Mouse (Mus musculus) megakaryocyte progenitor cell, adult 5-6 weeks (primary cell): ENCODE results near the gene Olfml2a. TPM values are rescaled to one million over a fixed set of nuclear protein-coding genes. Genes with fewer than 3 reads are reported as not detected.

Experiments
- ATAC-seq: replicated peaks from 2 replicates; pipeline ENCODE4 v1.8.0; 2016; ENCODE audit warnings: mild to moderate bottlenecking, moderate TSS enrichment, inconsistent platforms; ENCODE audit not compliant: poor library complexity
- total RNA-seq, 2 experiments: library from RNA; stranded (forward) in 1 of 2; stranded (reverse) in 1 of 2; fragments of 157-497, 149-512 nt in 1 of 2; fragments of 200-1000 nt in 1 of 2; gene quantifications; 2 replicates each; pipeline versions ENCODE4 v1.2.3 to v1.2.4; 2015 to 2017

Gene Olfml2a
- total RNA-seq, 2 experiments from 2014 or later, result 0.17 TPM; not detected in 1

GRCm38 (mm10) chr2:38975941-38976805 is 44.4 kb downstream of the Olfml2a start:
- no peak for ATAC-seq

- ATAC-seq, result no peak
These were observed 46.1 kb downstream of the Olfml2a start for GRCm38 (mm10) chr2:38977837-38978236.

GRCm38 (mm10) chr2:38983456-38983855 is 51.7 kb downstream of the Olfml2a start:
- peak; percentile 40; the same call in 1 of the 2 replicates for ATAC-seq

- no peak for ATAC-seq
These were observed 54.8 kb downstream of the Olfml2a start for GRCm38 (mm10) chr2:38986580-38986979.

DNA sequence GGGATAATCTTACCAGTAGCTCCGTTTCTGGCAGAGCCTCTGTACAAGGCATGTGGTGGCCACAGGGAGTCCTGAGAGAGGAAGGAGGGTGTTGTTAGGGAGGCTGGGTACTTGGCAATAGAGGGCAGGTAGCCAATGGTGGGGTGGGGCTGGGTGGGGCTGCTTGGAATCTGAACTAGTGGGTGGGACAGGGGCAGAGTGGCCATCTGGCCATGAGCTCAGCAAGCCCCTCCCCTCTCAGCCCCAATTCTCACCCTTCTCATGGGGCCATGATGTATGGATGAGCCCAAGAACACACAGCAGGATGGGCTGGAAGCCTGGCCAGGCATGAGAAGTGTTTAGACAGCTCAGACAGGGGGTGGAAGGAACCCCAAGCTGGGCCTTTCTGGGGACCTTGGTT is 55.6 kb downstream of the Olfml2a start:
- no peak for ATAC-seq

GRCm38 (mm10) chr2:38987803-38988510 is 56.2 kb downstream of the Olfml2a start:
- ATAC-seq, result no peak

GRCm38 (mm10) chr2:38988929-38989328 is 57.2 kb downstream of the Olfml2a start:
- peak; percentile 94 for ATAC-seq

DNA sequence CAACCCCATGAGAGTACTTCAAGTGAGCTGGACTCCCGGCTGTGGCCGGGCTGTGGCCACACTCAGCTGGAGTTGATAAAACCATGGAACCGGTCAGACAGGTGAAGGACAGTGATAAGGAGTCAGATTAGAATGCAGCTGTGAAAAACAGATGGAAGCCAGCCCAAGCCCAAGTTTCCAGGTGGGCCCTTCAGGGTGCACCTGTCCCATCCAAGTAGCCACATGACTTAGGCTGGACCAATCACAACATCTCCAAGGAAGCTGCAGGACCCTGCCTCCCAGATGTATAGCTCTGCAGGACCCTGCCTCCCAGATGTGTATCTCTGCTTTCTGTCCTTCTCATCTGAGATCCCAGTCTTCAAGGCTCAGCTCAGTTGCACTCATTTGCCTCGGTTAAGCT is 60.2 kb downstream of the Olfml2a start:
- no peak for ATAC-seq

DNA sequence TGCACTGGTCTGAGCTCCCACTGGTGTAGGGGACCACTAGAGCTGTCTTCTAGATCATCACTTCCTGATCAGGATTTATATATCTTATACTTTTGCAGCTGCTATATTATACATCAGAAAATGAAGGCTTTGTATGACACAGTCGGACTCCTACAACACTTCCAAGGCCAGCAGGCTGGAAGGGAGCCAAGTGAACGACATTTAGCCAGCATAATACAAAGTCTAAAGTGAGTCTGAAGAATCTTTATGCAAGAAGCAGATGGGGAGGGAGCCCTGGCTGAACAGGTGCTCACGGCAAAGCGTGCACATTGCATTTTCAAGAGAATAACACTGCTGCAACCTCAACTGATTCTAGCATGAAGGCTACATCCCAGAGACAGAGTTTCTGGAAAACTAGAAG is 60.7 kb downstream of the Olfml2a start:
- ATAC-seq, result no peak

GRCm38 (mm10) chr2:38997386-38998374 is 65.9 kb downstream of the Olfml2a start, which contains the start of gene Wdr38:
Gene Wdr38, plus strand, starts transcription at chr2:38997476.
- peak; percentile 80 for ATAC-seq

DNA sequence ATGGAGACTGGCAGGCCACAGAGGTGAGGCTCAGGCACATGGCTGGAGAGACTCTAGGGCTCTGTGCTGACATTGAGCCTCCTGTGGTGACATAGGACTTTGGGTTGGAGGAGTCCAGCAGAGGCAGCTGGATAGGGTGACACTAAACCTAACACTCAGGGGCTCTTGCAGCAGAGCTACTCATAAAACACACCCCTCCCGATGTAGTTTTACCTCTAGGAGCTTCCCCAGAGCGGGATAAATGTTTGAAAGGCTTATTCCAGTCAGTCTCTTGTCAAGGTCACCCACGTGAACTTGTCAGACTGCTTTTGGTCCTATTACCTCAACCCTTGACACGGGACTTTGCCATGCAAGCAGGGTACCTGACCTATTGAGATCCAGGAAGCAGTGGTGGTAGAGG is 67.6 kb downstream of the Olfml2a start:
- ATAC-seq, result no peak

DNA sequence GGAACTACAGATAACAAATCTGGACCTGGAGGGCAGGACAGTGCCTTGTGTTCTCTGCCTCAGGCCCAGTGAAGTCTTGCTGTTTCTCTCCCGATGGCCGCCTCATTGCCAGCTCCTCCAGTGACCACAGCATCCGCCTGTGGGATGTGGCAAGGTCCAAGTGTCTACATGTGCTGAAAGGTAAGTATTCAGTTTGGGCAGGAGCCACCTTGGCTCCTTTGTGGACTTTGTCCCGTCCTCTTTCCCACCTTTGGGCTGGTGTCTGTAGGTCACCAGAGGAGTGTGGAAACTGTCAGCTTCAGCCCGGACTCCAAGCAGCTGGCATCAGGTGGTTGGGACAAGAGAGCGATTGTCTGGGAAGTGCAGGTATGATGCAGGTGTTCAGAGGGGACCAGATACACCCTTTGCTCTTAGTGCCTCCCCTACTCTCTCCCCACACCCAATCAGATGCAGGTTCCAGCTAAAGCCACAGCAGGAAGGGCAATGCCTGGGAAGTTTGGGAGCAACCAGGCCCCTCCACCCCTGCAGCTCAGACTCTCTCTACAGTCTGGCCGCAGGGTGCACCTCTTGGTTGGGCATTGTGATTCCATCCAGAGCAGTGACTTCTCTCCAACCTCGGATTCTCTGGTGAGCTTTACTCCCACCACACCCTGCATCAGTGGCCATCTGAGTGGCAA is 68.3 kb downstream of the Olfml2a start:
- no peak for ATAC-seq

DNA sequence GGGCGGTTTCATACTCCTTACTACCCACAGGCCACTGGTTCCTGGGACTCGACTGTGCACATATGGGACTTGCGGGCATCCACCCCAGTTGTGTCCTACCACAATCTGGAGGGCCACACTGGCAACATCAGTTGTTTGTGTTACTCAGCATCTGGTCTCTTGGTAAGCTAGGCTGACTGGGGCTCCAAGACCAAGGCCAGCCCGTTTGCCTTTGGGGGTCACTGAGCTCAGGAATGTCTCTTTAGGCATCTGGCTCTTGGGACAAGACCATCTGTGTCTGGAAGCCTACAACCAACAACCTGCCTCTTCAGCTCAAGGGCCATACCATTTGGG is 68.8 kb downstream of the Olfml2a start:
- no peak for ATAC-seq

DNA sequence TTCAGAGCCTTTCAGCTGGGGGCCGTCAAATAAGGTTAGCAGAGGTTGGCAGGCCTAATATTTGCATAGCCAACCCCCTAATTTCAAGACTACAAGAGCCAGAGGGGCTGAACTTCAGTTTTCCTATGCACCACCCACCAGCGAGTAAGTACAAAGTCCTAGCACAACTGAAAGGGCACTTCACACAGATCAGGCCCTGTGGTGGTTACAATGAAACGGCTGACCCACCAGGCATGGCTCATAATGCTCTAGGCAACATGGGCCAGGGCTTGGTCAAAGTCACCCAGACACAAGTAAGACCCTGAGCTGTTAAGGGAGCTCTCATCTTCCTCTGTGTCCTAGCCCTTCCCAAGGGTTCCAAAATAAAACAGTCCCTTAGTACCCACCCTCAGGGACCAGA is 70.1 kb downstream of the Olfml2a start:
- ATAC-seq, result no peak

DNA sequence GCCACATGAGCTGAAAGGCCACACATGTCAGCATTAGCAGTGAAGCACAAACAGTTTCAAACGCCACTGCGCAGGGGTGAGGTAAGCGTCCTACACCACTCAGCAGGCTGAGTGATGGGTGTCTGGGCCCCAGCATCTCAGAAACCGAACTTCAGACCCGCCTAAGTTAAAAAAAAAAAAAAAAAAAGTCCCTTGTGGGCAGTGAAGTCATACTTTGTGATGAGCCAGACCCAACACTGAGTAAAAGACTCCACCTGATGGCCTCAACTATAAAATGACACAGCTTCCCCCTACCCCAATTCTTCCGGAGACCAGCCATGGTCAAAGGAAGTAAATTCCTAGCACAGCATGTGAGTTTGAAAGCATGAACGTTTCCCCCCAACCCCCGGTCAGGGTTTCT is 71.3 kb downstream of the Olfml2a start:
- no peak for ATAC-seq

DNA sequence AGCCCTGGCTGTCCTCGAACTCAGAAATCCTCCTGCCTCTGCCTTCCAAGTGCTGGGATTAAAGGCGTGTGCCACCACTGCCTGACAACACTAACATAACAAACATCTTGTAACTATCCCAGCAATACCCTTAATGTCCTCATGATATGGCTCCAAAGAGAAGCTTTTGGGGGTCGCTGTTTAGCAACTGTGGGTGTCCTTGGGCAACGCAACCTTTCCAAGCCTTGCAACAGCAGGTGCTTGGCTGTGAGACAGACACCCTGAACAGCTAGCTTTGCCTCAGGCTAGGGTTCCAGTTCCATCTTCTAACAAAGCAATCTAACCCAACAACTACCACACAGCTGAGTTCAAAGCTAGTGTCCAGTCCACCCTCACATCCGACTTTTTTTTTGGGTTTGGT is 71.7 kb downstream of the Olfml2a start:
- ATAC-seq, result no peak

DNA sequence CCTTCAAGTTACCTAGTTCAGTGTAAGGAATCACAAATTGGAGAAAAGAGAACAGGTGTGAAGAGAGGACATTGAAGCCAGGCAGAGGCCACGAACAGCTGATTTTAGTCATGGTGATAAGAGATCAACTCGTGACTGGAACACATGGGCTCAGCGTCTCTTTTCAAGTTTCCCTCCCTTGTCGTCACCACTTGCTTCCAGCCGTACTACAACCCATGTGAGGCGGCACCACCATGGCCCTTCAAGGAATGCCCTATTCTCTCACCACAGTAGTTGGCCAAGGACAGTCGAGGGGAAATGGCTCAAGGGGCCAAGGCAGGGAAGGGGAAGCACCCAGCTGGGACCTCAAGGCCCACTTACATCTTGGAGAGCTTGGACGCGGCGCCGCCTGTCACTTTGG is 72.6 kb downstream of the Olfml2a start:
- ATAC-seq, result peak; percentile 7; the same call in 1 of the 2 replicates

DNA sequence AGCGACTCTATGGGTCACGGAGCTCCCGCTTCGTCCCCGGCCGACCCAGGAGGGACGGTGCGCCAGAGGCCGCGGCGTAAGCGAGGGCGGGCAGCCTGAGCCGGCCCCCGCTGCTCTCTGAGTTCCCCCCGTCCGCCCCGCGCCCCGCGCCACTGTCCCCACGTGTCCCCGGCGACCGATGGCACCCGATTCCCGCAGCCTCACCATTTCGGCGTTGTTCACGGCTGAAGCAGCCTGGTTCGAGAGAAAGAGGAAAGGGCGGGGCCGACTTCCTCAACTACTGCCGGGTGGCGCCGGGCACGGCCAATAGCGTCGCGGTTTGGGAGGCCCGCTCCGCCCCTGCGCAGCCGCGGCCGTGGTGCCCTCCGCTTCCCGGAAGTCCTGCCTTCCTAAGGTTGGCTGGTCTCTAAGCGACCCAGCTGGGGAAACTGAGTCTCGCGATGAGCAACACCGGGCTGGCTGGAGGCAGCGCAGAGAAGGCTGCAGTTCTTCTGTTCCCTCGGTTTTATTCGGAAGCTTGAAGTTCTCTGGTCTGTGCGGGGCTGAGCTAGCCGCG is 73.2 kb downstream of the Olfml2a start, which contains the start of gene Arpc5l:
Gene Arpc5l (plus strand): TSS at position 469 of the 556 bp plus-strand sequence.
- ATAC-seq, result peak; percentile 65

GRCm38 (mm10) chr2:39005574-39006079 is 73.8 kb downstream of the Olfml2a start, which contains the start of gene Rpl35:
Gene Rpl35, minus strand, starts transcription at chr2:39005624.
- ATAC-seq, result 0 out of 2 replicates have a peak, but pooled peaks have one; percentile 7
